Mouse (Mus musculus) WW6 (cell line): ENCODE data around the gene Zscan20.

Experiments used
- DNase-seq: peaks from one replicate; pipeline ENCODE4 v3.0.0-alpha.2; 2013; ENCODE audit warnings: low read depth, low spot score

The Zscan20 gene

DNA sequence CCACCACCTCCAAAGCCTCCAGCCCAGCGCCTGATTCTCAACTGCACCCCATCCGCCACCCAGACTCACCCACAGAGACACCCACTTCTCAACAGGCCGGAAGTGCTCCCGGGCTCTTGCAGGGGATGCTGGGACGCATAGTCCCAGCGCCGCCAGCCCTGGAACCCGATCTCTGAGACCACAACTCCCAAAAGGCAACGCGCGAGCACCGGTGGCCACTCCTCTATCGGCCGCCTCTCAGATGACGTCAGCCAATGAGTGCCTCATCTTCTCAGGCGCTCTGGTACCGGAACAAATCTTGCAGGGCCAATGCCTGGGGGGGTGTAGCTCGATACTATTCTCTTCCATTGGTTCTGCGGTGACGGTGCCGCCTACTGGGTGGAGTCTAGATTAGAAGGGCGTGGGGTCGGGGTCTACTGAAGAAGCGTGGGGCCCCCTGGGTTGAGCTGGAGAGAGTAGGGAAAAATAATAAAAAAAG lies at the start of gene Zscan20:
Gene Zscan20, minus strand, starts transcription at position 174 of the 478 bp plus-strand sequence.
- peak; percentile 91 for DNase-seq

DNA sequence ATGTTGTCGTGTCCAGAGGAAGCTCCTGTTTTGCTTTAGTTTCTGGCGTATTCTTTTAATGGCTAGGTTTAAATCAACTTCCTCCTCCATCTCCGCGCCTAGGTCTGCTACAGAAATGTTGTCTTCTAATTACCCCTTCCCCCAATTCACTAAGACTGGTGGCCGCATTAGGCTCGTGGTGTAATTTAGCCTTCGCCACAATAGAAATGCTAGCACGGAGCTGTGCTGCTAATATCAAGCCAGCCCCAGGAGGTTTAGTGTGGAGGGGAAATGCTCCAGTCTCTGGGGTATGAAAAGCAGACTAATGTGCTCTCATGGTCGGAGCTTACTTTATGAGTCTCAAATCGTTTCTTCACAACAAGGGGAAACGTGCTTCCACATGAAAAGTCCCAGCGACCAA lies 45.5 kb upstream of the Zscan20 start:
- no peak for DNase-seq

DNA sequence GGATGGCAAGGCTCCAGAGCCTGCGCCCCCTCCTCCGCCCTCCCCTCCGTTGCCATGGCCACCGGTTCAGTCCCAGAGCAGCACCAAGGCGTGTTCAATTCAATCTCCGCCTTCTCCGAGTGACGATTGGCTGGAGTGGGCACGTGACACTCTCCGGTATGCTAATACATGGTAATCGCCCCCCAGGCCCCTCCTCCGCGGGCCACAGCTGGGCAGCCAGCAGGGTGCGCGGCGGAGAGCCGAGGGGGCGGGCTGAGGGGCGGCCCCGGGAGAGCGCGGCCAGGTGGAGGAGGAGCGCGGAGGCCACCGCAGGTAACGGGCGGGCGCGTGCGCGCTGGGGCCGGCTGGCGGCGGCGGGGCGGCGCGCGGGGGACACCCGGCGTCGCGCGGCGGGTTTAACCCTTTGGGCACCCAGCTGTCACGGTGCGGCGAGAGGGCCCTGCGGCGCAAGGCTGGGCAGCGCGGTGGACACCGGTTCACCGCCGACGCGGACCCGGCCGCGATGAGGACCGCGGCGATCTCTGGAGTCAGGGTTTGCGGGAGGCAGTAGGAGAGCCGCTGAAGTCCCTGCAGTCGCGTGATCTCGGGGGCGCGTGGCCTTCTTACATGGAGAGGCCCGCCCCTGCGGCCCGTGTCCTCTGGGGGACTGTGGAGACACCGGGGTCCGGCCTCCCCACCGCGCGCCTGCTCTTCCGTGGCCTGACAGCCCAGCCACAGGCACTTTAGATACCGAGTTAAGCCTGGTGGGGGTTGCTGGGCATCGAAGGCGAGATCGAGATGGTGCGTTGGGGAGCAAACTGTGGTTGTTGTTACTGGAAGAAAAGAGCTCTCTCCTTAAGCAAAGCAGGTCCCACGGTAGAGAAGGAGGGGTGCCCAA lies 44.8 kb upstream of the Zscan20 start, which contains the start of gene Phc2:
Gene Phc2, plus strand, starts transcription at position 198 of the 877 bp plus-strand sequence.
- peak; percentile 83 for DNase-seq

DNA sequence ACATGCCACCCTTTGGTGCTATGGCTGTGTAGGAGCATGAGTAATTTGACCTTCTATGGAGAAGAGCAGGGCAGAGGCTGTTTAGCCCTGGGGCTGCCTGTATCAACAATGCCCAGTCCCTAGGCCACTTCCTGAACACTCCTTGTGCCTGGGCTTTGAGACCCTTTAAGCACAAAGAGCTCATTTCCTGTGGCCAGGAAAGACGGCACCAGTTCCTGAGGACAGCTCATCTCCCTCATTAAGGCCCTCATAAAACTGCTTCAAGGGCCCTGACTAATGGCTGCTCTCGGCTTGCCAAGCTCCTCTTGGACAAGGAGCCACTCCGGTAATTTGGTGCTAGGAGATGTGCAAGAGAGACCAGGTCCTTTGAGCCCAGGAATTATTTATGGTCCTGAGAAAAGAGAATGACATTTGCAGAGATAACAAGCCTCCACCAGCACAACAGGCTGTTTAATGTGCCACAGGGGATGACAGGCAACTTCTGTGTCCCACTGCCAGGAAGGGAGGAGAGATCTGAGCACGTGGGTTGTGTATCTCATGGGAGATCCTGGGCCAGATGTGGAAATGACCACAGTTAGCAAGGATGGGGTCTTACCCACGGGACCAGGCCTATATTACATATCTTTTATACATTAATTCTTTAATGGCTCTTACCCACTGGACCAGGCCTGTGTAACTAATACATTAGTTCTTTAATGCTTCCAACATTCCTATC lies 42.8 kb upstream of the Zscan20 start:
- DNase-seq = no peak

DNA sequence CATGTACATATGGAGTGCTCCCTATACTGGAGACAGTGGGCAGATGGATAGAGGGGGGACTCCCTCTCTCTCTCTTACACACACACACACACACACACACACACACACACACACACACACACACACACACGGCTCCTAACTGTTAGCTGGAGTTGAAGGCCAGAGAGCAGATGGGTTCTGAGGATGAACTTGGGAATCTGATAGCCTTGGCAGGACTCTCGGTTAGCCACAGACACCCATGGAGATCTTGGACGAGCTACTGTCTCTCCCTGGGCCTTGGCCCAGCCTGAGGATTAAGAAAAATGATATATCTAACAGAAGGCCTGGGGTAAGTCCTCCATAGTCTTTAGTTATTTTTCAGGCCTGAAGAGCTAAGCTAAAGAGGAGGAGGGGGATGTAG lies 41.6 kb upstream of the Zscan20 start:
- DNase-seq = no peak

DNA sequence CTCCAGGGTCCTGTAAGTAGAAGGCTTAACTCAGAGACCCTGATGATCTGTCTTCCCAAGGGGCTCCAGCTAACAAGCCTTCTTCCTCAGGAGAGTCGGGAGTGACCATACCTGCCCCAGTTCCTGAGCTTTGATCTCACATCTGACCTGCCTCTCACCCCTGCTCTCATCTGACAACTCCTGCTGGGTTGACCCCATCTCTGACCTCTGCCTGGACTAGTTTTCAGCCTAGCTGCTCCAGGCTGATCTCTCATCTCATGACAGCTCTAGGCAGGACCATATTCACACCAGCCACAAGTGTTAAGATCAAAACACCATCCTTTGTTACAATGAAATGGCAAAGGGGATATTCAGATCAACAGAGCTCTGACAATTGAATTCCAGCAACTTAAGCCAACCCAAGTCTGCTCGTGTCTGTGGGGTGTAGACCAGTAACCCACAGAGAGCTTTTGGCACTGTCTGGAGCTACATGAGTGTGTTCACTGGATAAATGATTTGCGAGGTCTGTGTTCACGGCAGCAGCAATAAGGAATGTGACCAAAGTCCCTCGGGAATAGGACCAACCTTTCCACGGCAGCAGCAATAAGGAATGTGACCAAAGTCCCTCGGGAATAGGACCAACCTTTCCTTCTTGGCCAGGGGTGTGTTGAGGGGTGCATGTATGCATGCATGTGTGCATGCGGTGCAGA lies 38.8 kb upstream of the Zscan20 start:
- DNase-seq = no peak

DNA sequence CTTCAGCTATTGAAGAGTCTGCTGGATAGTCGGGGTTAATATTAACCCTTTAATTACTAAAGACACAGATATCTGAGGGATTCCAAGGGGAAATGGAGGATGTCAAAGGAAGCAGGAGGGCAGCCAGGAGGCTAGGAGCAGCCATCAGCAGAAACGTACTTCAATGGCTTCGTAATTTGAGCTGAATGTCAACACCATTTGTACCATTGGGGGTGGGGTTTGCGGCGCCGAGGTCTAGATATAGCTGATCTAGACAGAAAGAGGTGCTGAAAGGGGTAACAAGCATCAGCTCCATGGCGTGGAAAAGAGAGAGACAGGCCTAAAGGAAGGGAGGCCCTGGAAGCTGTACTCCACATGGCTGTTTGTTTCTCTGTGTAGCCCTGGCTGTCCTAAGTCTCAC lies 36.9 kb upstream of the Zscan20 start:
- DNase-seq = no peak

DNA sequence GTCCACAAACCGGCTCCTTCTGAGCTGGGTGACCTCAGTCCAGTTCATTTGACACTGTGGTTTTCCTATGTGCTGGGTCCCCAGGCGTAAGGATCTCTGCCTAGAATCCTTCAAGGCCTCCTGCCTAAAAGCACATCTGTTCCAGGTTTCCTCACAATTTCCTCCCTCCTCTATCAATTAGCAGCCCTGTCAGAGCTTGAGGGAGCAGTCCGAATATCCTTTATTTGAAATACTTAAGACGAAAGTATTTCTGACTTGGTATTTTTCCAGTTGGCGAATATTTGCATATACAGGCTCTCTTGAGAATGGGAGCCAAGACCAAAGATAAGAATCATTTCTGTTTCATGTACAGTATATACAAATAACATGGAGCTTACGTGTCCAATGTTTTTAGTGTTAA lies 36.0 kb upstream of the Zscan20 start:
- DNase-seq = no peak

DNA sequence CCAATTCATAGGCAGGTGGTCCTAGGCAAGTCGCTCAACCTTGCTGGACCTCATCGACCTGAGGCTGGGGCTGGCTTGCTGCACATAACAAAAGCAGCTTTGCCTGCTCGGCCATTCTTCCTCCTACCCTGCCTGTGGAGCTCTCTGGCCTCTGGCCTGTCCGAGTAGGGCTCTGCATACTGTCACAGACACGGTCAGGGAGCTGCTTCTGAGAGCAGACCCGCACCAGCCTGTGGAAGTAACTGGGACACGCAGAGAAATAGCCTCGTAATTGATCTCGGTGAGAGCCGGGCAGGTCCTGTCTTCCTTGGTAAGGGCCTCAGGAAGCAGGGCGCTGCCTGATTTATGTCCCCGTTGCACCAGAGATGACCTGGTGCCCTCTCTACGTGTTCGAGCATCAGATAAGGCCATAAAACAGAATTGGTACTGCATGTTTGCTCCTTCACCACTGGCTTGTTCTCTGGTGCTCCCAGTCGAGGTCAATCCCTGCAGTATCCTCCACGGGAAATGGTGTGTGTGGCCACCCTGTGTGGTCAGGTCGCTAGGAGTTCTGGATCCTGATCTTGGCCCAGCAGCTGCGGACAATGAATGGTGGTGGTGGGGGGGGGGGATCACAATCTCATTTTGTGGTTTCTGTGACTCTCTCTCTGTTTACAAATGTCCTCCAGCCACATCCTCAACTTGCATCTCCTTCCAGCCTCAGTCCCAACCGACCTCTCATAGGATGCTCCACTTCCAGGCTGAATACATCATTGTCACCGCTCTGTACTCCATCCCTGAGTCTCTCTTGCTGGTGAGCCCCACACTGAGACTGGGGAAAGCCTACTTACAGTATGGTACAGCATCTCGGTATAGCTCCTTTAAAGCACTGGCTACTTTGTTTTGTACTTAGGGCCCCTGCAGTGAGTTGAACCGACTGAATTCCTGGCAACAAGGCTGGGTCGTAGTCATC lies 32.1 kb upstream of the Zscan20 start:
- no peak for DNase-seq

DNA sequence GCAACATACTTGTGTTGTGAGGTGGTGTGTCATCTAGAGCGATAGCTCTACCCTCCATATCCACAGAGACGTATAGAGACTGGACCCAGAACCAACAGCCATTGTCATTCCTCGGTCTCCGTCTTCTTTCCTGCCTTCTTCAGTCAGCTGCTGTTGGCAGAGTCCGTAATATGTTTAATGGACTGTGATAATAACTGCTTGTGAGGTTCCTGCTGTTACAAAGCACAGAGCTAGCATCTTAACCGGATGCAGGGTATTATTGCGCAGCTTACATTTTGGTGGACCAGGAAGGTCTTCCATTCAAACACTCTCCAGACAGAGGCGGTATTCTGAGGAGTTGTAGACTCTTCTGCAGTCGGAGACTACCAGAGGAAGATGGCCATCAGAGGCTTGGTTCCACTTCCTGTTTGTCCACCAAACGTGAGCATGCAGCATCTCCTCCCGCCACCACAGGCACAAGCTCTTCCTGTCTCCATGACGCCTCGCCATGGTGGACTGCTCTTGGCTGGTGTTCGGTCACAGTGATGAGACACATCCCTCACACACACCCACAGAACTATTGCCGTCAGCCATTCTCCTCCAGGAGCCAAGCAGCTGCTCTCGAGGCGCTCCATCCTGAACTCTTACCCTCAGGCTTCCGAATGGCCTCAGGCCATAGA lies 28.5 kb upstream of the Zscan20 start:
- no peak for DNase-seq

DNA sequence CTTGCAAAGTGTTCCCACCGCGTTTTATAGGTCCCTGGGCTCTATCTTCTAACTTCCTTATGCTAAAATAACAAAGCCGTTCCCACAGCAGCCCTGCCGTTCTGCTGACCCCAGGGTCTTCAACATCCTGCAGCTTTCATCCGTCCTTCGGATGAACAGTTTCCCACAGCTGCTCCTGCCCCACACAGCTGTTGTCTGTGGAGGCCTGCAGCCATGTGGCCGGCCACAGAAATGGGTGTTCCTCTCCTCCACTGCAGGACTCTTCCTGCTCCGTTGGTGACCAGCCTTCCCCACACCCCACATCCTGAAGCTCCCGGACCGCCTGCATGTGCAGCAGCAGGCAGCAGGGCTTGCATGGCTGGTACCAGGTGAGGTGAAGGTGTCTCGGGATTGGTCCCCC lies 27.4 kb upstream of the Zscan20 start:
- no peak for DNase-seq

DNA sequence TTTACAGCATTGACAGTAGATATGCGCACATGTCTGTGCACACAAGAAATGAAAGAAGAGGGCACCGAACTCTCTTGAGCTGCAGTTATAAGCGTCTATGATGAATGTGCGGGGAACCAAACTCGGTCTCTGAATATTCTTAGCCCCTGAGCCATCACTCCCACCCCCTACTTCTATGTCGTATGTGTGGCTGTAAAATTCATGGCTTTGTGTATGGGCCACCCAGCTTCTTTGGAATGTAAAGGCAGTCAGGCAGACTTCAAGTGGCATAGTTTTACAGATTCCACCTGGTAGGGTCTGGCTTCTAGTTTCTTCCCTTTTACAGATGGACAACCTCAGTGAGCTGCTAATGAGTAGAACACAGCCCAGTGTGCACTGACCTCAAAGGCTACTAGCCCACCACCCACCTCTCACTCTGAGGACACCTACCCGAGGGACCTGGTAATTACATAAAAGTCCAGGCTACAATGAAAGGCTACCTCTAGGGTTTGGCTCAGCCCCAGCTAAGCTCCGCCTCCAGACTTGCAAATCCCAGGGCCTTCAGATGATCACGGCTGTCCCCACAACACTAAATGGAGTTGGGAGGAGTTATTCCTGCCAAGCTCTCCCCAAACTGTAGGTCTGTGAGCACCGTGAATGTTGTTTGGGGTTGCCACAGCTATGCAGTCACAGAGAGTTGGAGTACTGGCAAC lies 26.1 kb upstream of the Zscan20 start:
- DNase-seq = no peak

DNA sequence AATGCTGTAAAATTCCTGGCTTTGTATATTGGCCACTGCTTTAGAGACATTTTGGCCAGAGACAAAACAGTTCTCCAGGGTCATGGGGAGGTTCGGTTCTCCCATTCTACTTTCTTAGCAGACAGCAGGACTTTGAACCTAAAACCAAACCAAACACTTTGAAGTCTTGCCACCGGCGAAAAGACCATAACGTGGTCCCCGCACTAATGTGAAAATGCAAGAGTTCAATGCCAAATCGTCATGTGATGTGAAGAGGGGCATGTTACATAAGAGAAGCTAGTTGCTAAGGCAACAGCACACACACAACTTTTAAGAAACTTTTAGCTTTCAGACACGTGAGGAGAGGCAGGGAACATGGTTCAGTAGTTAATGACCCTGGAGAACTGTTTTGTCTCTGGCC lies 25.6 kb upstream of the Zscan20 start:
- no peak for DNase-seq

DNA sequence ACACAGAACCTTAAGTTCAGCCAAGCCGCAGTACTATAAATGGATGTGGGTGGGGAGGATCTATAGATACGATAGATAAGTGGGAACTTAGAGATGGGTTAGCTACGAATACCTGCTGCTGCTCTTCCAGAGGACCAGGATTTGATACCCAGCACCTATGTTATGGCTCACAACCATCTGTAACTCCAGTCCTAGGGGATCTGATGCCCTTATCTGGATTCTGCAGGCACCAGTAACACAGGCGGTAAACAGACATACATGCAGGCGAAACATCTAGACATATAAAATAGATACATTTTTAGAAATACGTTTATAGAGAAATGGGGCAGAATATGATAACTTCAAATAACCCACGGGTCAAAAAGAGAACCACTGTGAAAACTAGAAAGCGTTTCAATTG lies 11.2 kb upstream of the Zscan20 start:
- no peak for DNase-seq

DNA sequence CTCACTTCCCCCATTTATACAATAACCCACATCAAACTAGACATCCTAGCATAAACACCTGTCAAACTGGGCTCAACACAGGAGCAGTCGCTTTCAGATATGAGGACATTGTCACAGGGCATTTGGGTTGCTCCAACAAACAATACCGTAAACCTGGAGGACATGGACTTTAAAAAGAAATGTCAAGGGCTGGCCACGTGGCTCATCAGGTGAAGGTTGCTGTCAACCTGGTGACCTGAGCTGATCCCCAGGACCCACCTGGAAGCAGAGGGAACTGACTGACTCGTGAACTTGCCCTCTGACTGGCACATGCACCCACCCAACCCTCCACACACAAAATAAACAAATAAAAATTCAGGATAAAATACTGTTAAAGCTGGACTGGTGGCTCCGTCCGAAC lies 10.7 kb upstream of the Zscan20 start:
- DNase-seq = no peak

DNA sequence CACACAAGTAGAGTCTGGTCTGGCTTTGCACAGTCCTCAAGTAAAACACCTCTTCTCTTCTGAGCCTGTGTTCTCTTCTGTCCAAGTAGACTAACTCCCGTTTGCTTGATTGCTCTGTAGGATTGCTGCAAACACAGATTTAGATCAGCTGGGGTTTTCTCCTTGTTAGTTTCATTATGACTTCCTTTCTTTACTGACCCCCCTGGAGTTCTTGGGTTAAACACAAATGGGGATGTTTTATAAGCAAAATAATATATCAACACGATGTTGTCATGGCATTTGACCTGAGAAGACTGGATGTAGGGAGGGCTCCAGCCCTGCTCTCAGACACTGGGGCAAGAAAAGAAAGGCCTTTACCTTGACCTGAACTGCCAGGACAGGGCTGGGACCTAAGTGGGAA lies 9.1 kb upstream of the Zscan20 start:
- DNase-seq = no peak

DNA sequence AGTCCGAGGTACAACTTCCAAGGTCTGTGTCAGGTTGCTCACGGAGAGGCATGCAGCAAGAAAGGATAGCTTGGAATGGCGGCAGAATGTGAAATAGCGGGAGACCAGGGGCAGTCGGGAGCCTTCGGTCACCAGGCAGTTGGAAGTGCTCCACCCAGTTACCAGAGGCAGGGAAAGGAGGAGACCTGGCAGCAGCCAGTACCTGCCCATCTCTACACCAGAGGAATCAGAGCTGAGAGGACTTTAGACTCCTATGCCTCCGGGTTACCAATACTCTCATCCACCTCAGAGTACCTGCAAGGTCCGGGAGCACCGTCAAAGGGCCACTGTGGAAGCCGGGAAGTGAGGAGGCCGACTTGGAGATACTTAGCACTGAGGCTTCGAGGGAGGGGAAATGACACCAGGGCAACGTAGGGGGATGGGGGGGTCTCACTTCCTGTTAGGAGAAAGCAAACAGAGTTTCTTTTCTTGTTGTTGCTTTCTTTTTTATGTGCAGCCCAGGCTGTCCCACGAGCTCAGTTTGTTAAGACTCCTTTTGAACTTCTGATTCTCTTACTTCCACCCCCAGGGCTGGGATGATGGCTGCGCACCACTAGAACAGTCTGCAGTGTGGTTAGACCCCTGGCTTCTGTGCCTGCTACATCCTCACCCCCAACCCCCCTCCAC lies 8.5 kb upstream of the Zscan20 start, which contains the start of gene Tlr12:
Gene Tlr12, minus strand, starts transcription at position 374 of the 666 bp plus-strand sequence.
- no peak for DNase-seq

DNA sequence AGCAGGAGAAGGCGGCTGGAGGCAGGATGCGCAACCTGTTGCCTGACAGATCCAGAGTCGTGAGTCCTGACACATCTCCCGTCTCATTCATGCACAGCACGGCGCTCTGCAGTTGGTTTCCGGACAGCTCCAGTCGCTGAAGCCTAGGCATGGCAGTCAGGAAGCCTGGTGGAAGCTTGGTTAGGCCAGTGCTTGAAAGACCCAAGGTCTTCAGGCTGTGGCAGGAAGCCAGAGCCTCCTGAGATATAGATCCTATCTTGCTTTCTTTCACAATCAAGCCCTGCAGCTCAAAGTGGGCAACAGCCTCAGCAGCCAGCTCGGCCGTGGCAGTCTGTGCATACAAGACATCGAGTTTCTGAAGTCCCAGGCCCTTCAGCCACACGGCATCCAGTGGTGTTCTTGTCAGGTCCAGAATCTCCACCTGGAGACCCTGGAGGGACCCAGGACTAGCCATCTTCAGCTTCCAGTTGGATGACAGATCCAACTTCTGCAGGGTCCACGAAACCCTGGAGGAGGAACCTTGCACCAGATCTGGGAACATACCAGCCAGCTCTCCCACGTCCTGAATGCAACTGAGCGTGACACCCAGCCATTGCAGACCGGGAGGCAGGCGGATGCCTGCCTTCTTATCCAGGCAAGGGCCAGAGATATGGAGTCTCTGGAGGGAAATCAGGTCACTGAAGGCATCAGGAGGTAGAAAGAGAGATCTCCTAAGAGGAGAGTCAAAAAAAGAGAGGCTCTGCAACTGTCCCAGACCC lies 7.6 kb upstream of the Zscan20 start:
- no peak for DNase-seq

DNA sequence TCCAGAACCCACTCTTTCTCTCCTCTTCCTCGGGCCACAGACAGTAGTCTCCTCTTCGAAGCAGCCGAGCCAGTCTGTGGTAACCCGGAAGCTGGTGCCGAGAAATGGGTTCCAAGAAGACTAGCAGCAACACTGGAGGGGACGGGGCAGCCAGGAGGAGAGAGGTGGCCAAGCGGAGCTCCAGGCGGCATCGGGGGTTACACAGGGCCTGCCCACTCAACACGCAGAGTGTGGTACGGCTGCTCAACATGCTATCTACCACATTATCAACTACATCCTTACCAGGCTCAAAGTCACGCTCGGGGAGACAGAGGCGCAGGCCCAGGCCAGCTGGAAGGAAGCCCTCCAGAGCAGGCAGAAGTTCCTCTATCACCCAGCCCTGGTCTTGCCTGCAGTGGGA lies 5.9 kb upstream of the Zscan20 start:
- DNase-seq = no peak
